Mouse (Mus musculus): ENCODE data around the gene Sav1. TPM values are rescaled to one million over a fixed set of nuclear protein-coding genes. Genes with fewer than 3 reads are reported as not detected.

Sav1 gene
- polyA plus RNA-seq, 1 experiment = 23.2 TPM

DNA sequence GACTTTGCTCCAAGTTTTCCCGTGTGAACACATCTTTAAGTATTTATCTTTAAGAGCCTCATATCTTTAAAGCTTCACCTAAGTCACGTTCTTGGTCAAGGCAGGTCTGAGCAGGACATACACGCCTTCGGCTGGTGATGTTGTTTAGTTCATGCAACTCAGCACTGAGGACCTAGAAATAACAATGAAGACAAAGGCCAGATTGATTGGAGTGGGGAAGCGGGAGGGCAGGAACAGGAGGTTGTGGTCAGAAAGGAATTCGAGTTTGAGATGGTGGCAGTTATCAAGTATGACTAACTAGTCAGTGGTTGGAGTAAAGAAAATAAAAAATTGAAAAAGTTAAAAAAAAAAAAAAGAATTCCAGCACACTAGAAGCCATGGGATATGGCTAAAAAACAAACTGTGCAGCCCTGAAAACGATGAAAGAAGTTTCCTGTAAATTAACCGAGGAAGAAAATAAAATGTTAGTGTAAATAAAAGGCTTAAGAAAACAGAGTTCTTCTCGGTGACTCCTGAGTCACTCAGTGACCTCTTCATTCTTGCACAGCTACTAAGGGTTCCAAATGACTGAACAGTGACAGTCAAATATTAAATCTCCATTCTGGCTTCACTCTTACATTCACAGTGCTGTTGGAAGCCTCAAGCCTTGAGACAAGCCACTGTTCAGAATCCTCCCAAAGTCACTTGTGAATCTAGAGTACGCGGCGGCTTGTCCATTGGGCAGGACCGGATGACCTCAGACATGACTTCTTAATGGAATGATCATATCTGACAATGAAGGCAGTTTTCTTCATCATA lies 11.6 kb upstream of the Sav1 start:
- peak overlapping the region; percentile 80 for H3K4me2 ChIP-seq (ENCODE audit: low read depth)
- H3K36me3 ChIP-seq (ENCODE audit: control insufficient read depth, insufficient read depth) = no peaks in the 10 kb centered on the region
- no peak overlapping the region for H3ac ChIP-seq (ENCODE audit: control insufficient read depth, insufficient read length)
- H3K79me2 ChIP-seq (ENCODE audit: control insufficient read depth, insufficient read depth) = no peaks in the 10 kb centered on the region
- no peak overlapping the region for H3K4me3 ChIP-seq
- TF ChIP-seq USF1 (IDR thresholded peaks at IDR 0.05; ENCODE audit: low read depth) (no peak), MYOD1 (IDR thresholded peaks at IDR 0.05; ENCODE audit: control insufficient read depth in 1 of 3, insufficient read length in 2 of 3, low read depth in 2 of 3) (peak in 1 of 3 experiments; percentile 34), REST (IDR thresholded peaks at IDR 0.05; ENCODE audit: insufficient read depth, insufficient read length) (no peak)
- no peaks in the 10 kb centered on the region for H3K27me3 ChIP-seq (ENCODE audit: control insufficient read depth, insufficient read depth, insufficient read length)

DNA sequence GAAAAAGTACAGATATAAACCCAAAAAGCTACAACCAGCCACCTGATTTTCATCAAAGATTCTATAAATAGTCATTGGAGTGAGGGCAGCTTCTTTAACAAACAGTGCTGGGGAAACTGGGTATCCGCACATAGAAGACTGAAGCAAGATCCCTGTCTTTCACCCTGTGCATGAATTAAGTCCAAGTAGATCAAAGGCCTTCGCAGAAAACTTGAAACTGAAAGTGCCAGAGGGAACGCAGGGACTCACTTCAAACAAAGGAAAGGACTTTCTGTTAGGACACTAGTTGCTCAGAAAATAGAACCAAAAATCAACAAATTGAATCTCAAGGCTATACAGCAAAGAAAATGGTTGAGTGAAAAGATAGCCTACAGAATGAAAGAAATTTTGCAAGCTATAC lies 8.6 kb upstream of the Sav1 start:
- H3K4me3 ChIP-seq = no peak overlapping the region
- no peak overlapping the region for H3ac ChIP-seq (ENCODE audit: control insufficient read depth, insufficient read length)
- H3K36me3 ChIP-seq (ENCODE audit: control insufficient read depth, insufficient read depth) = no peaks in the 10 kb centered on the region
- H3K4me2 ChIP-seq (ENCODE audit: low read depth) = no peak overlapping the region
- no peaks in the 10 kb centered on the region for H3K27me3 ChIP-seq (ENCODE audit: control insufficient read depth, insufficient read depth, insufficient read length)
- TF ChIP-seq E2F4 (IDR thresholded peaks at IDR 0.05; ENCODE audit: insufficient read depth) = no peak
- TF ChIP-seq SRF (IDR thresholded peaks at IDR 0.05; ENCODE audit: control insufficient read depth, insufficient read length, low read depth) = no peak
- TF ChIP-seq MYOG (IDR thresholded peaks at IDR 0.05; ENCODE audit: control insufficient read depth in 1 of 3, insufficient read depth in 1 of 3, insufficient read length in 2 of 3, low read depth in 2 of 3) = no peak
- TF ChIP-seq REST (IDR thresholded peaks at IDR 0.05; ENCODE audit: insufficient read depth, insufficient read length) = no peak
- TF ChIP-seq TCF3 (IDR thresholded peaks at IDR 0.05; ENCODE audit: insufficient read length, low read depth) = no peak
- no peak for TF ChIP-seq MAX (IDR thresholded peaks at IDR 0.05; ENCODE audit: low read depth)
- no peak for TF ChIP-seq POLR2AphosphoS2 (IDR thresholded peaks at IDR 0.05; ENCODE audit: insufficient read length, low read depth)
- no peak for TF ChIP-seq TCF12 (IDR thresholded peaks at IDR 0.05; ENCODE audit: insufficient read depth, poor library complexity, severe bottlenecking)
- TF ChIP-seq MYOD1 (IDR thresholded peaks at IDR 0.05; ENCODE audit: control insufficient read depth in 1 of 3, insufficient read length in 2 of 3, low read depth in 2 of 3) = no peak
- no peaks in the 10 kb centered on the region for H3K79me2 ChIP-seq (ENCODE audit: control insufficient read depth, insufficient read depth)

DNA sequence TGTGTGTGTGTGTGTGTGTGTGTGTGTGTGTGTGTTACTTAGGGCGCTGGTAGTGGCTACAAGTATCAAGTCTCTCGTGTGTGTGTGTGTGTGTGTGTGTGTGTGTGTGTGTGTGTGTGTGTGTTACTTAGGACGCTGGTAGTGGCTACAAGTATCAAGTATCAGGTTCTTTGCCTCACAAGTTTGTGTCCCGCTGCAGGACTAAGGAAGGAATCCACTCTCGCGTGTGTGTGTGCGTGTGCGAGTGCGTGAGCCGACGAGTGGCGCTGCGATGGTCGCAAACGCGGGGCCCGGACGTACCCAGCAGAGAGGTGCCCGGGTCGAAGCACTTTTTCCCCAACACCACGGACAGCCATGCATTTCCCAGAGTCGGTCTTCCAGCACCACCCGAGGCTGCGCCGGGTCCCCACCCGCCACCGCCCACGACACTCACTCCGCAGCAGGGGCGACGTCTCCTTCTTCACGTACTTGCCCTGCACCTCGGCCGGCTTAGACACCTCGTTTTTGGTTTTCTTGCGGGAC lies 500 bp downstream of the Sav1 start:
- TF ChIP-seq MYOD1 (IDR thresholded peaks at IDR 0.05; ENCODE audit: control insufficient read depth in 1 of 3, insufficient read length in 2 of 3, low read depth in 2 of 3) = peak in 1 of 3 experiments; percentile 1
- TF ChIP-seq POLR2A (IDR thresholded peaks at IDR 0.05; ENCODE audit: insufficient read length, low read depth) = peak; percentile 41
- no peak for TF ChIP-seq CEBPB (IDR thresholded peaks at IDR 0.05; ENCODE audit: insufficient read depth, poor library complexity, severe bottlenecking)
- Histone ChIP-seq H3K4me2 (ENCODE audit: low read depth) (peak overlapping the region; percentile 89), H3K27me3 (ENCODE audit: control insufficient read depth, insufficient read depth, insufficient read length) (no peaks in the 10 kb centered on the region), H3K4me3 (peak overlapping the region; percentile 67), H3K36me3 (ENCODE audit: control insufficient read depth, insufficient read depth) (peaks cover 33% of the 10 kb centered on the region), H3ac (ENCODE audit: control insufficient read depth, insufficient read length) (peak overlapping the region; percentile 86), H3K79me2 (ENCODE audit: control insufficient read depth, insufficient read depth) (peaks cover 53% of the 10 kb centered on the region)

DNA sequence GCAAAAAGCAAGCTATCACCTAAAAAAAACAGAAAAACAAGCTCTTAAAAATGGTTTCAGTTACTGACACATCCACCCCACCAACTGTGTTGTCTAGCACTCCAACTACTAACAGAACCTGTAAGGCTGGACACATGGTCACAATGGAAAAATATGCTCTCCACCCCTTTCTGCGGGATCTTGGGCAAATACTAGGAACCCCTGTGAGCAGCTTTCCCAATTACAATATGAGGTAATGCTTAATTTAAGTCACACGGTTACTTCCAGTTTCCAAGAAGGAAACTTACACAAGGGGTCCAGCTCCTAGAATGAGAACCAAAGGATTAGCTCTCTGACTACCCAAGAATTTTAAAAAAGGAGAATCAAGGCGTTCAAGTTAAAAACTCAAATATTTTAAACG lies 1.3 kb downstream of the Sav1 start:
- TF ChIP-seq MAX (IDR thresholded peaks at IDR 0.05; ENCODE audit: low read depth) (no peak), POLR2A (IDR thresholded peaks at IDR 0.05; ENCODE audit: insufficient read length, low read depth) (no peak), REST (IDR thresholded peaks at IDR 0.05; ENCODE audit: insufficient read depth, insufficient read length) (no peak), USF1 (IDR thresholded peaks at IDR 0.05; ENCODE audit: low read depth) (no peak), MYOD1 (IDR thresholded peaks at IDR 0.05; ENCODE audit: control insufficient read depth in 1 of 3, insufficient read length in 2 of 3, low read depth in 2 of 3) (no peak), TCF3 (IDR thresholded peaks at IDR 0.05; ENCODE audit: insufficient read length, low read depth) (no peak), SRF (IDR thresholded peaks at IDR 0.05; ENCODE audit: control insufficient read depth, insufficient read length, low read depth) (no peak), MYOG (IDR thresholded peaks at IDR 0.05; ENCODE audit: control insufficient read depth in 1 of 3, insufficient read depth in 1 of 3, insufficient read length in 2 of 3, low read depth in 2 of 3) (no peak), CEBPB (IDR thresholded peaks at IDR 0.05; ENCODE audit: insufficient read depth, poor library complexity, severe bottlenecking) (no peak), POLR2AphosphoS2 (IDR thresholded peaks at IDR 0.05; ENCODE audit: insufficient read length, low read depth) (no peak), TCF12 (IDR thresholded peaks at IDR 0.05; ENCODE audit: insufficient read depth, poor library complexity, severe bottlenecking) (no peak), E2F4 (IDR thresholded peaks at IDR 0.05; ENCODE audit: insufficient read depth) (no peak)
- Histone ChIP-seq H3K4me2 (ENCODE audit: low read depth) (peak overlapping the region; percentile 89), H3K27me3 (ENCODE audit: control insufficient read depth, insufficient read depth, insufficient read length) (no peaks in the 10 kb centered on the region), H3K36me3 (ENCODE audit: control insufficient read depth, insufficient read depth) (peaks cover 33% of the 10 kb centered on the region), H3K4me3 (peak overlapping the region; percentile 67), H3K79me2 (ENCODE audit: control insufficient read depth, insufficient read depth) (peaks cover 60% of the 10 kb centered on the region), H3ac (ENCODE audit: control insufficient read depth, insufficient read length) (peak overlapping the region; percentile 86)

DNA sequence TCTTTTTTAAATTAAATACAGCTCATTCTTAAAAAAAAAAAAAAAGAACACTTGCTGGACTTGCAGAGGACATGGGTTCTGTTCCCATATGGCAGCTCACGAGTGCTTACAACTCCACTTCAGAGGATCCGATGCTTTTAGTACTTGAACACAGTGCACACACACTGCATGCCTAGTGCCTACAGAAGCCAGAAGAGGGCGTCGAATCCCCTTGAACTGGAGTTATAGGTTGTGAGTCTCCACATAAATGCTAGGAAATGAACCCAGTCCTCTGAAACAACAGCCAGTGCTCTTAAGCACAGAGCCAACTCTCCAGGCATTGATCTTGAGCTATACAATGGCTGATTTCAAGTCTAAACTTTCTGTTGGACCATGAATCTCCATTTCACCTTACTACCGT lies 3.9 kb downstream of the Sav1 start:
- Histone ChIP-seq H3K36me3 (ENCODE audit: control insufficient read depth, insufficient read depth) (peaks cover 42% of the 10 kb centered on the region), H3K4me3 (no peak overlapping the region), H3K27me3 (ENCODE audit: control insufficient read depth, insufficient read depth, insufficient read length) (no peaks in the 10 kb centered on the region), H3ac (ENCODE audit: control insufficient read depth, insufficient read length) (no peak overlapping the region), H3K79me2 (ENCODE audit: control insufficient read depth, insufficient read depth) (peaks cover 87% of the 10 kb centered on the region), H3K4me2 (ENCODE audit: low read depth) (no peak overlapping the region)
- TF ChIP-seq TCF3 (IDR thresholded peaks at IDR 0.05; ENCODE audit: insufficient read length, low read depth) (no peak), SRF (IDR thresholded peaks at IDR 0.05; ENCODE audit: control insufficient read depth, insufficient read length, low read depth) (no peak), POLR2AphosphoS2 (IDR thresholded peaks at IDR 0.05; ENCODE audit: insufficient read length, low read depth) (no peak), MYOG (IDR thresholded peaks at IDR 0.05; ENCODE audit: control insufficient read depth in 1 of 3, insufficient read depth in 1 of 3, insufficient read length in 2 of 3, low read depth in 2 of 3) (no peak), CEBPB (IDR thresholded peaks at IDR 0.05; ENCODE audit: insufficient read depth, poor library complexity, severe bottlenecking) (no peak), USF1 (IDR thresholded peaks at IDR 0.05; ENCODE audit: low read depth) (no peak)

Data from myocyte (in vitro differentiated cells).